Mouse (Mus musculus) left cerebral cortex, adult 6 months (tissue): ENCODE data around the gene Gm4884. TPM values are rescaled to one million over a fixed set of nuclear protein-coding genes. Genes with fewer than 3 reads are reported as not detected.

Experiments
- long read RNA-seq, 2 experiments: library from polyadenylated mRNA; unstranded; transcript quantifications; one replicate each; pipeline ENCODE4 v2.0.0; 2019 to 2020
- polyA plus RNA-seq: library from polyadenylated mRNA; unstranded; fragments of <200 nt; fragmentation: Nextera tagmentation; gene quantifications from 2 replicates; pipeline ENCODE4 v1.2.3, GENCODE M21; 2021

The Gm4884 gene
- not detected in 2 replicates for polyA plus RNA-seq
- long read RNA-seq, experiment 1, result 0 reads
- long read RNA-seq, experiment 2, result 0 reads

GRCm38 (mm10) chr7:41032419-41032818 lies at the start of gene Gm4884:
Gene Gm4884, plus strand, starts transcription at chr7:41032719.

GRCm38 (mm10) chr7:40987243-40987642 lies 45.3 kb upstream of the Gm4884 start, which contains the start of gene 4930433I11Rik:
Gene 4930433I11Rik, plus strand, starts transcription at chr7:40987543.

Other genes with a start within 250 kb of the Gm4884 start
- 13.0 and 40.5 TPM in 2 replicates for gene Vstm2b, start 134.4 kb upstream of the Gm4884 start, polyA plus RNA-seq
- gene 4930433I11Rik, start 45.2 kb upstream of the Gm4884 start, polyA plus RNA-seq, result not detected in 2 replicates
- gene Gm5592, start 121.1 kb downstream of the Gm4884 start, polyA plus RNA-seq, result not detected in 2 replicates